Mouse (Mus musculus): Measurements from ENCODE around the gene Cit. TPM values are rescaled to one million over a fixed set of nuclear protein-coding genes. Genes with fewer than 3 reads are reported as not detected.

Gene Cit
- total and polyA plus RNA-seq, 3 experiments: 21.5 to 32.9 (median 24.1) TPM

DNA sequence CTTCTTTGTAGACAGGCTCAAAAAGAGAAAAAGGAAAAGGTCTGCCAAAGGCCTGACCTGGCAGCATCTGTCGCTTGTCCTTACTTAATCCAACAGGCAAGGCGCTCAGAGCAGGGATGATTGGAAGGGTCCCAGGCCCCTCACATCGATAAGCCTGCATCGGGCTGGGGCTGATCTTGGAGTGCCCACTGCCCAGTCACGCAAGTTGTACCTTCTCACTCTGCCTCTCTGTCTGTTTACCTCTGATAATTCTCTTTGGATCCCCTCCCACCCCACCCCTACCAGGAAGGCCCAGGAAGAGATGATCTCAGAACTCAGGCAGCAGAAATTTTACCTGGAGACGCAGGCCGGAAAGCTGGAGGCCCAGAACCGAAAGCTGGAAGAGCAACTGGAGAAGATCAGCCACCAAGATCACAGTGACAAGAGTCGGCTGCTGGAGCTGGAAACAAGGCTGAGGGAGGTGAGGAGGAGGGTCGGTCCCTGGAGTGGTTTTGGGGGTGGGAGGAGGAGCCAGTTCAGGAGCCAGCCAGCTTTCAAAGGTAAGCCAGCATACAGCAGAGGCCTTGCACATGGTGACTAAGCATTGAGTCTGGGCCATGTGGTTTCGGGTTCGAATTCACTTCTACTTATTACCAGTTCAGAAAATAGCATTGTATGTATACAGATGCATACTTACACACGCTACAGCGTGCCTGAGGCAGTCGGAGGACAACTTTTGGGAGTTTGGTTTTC lies 102.7 kb downstream of the Cit start:
- no peak overlapping the region for H3K27ac ChIP-seq (ENCODE audit: control insufficient read depth, low read depth, low read length)
- peaks cover 6 to 21% of the 10 kb centered on the region in 2 experiments; a peak in 3 of 4 replicates for H3K4me1 ChIP-seq (ENCODE audit: control insufficient read depth in 1 of 2, insufficient read depth in 2 of 2, low read length in 2 of 2)
- DNase-seq (ENCODE audit: low read depth, low spot score): no peak
- H3K36me3 ChIP-seq (ENCODE audit: control insufficient read depth in 1 of 2, insufficient read depth in 2 of 2, low read length in 2 of 2): peaks cover 15 to 21% of the 10 kb centered on the region in 2 experiments
- no peak for TF ChIP-seq JUND (IDR thresholded peaks at IDR 0.05; ENCODE audit: low read depth, low read length)
- TF ChIP-seq TAL1 (IDR thresholded peaks at IDR 0.05; ENCODE audit: low read length): no peak
- no peak for TF ChIP-seq EP300 (IDR thresholded peaks at IDR 0.05; ENCODE audit: low read depth in 1 of 2, low read length in 2 of 2)
- no peak for TF ChIP-seq SMC3 (IDR thresholded peaks at IDR 0.05; ENCODE audit: low read depth, low read length)
- TF ChIP-seq POLR2AphosphoS5 (IDR thresholded peaks at IDR 0.05; ENCODE audit: borderline replicate concordance, low read depth, low read length): no peak
- TF ChIP-seq ZKSCAN1 (IDR thresholded peaks at IDR 0.05; ENCODE audit: low read depth, low read length): no peak
- TF ChIP-seq RCOR1 (IDR thresholded peaks at IDR 0.05; ENCODE audit: low read depth, low read length): no peak
- TF ChIP-seq ETS1 (IDR thresholded peaks at IDR 0.05; ENCODE audit: low read depth, low read length): no peak
- no peak for TF ChIP-seq TCF12 (IDR thresholded peaks at IDR 0.05; ENCODE audit: low read depth, low read length)
- TF ChIP-seq MYC (IDR thresholded peaks at IDR 0.05; ENCODE audit: low read depth, low read length): no peak
- TF ChIP-seq BHLHE40 (IDR thresholded peaks at IDR 0.05; ENCODE audit: borderline replicate concordance, low read depth, low read length): no peak
- H3K9ac ChIP-seq (ENCODE audit: control insufficient read depth, low read depth, low read length, poor library complexity, severe bottlenecking): no peak overlapping the region
- no peak overlapping the region for H3K4me3 ChIP-seq (ENCODE audit: control insufficient read depth in 1 of 2, insufficient read depth in 1 of 2, low read depth in 2 of 2, low read length in 2 of 2)
- no peaks in the 10 kb centered on the region for H3K9me3 ChIP-seq (replicated peaks; ENCODE audit: insufficient read depth, low read length)
- H3K79me2 ChIP-seq (ENCODE audit: control insufficient read depth, insufficient read depth, low read length, poor library complexity): no peaks in the 10 kb centered on the region
- H3K27me3 ChIP-seq (ENCODE audit: control insufficient read depth in 1 of 2, insufficient read depth in 2 of 2, low read length in 2 of 2): no peaks in the 10 kb centered on the region

DNA sequence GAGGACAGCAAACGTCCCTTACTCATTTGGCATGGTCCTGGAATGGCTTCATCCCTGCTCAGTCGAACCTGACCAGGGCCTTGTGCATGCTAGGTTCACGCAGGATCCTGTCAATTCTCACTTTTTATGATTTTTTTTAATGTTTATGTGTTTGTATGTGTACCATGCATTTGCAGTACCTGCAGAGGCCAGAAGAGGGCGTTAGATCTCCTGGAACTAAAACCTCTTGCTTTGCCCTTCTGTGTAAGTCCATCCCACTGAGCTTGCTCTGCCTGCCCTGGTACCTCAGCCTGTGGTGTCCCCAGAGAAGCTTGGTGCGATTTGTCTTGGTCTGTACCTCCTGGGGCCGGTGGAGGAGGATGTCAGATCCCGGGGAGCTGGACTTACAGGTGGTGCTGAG lies 105.9 kb downstream of the Cit start:
- H3K9me3 ChIP-seq (replicated peaks; ENCODE audit: insufficient read depth, low read length): no peaks in the 10 kb centered on the region
- no peak overlapping the region for H3K27ac ChIP-seq (ENCODE audit: control insufficient read depth, low read depth, low read length)

More for the DNA sequence above, 105.9 kb downstream of the Cit start:
- Histone ChIP-seq H3K4me3 (ENCODE audit: control insufficient read depth in 1 of 2, insufficient read depth in 1 of 2, low read depth in 2 of 2, low read length in 2 of 2) (no peak overlapping the region), H3K4me1 (ENCODE audit: control insufficient read depth in 1 of 2, insufficient read depth in 2 of 2, low read length in 2 of 2) (peaks cover 0 to 3% of the 10 kb centered on the region in 2 experiments; a peak in 1 of 4 replicates), H3K27me3 (ENCODE audit: control insufficient read depth in 1 of 2, insufficient read depth in 2 of 2, low read length in 2 of 2) (no peaks in the 10 kb centered on the region), H3K9ac (ENCODE audit: control insufficient read depth, low read depth, low read length, poor library complexity, severe bottlenecking) (no peak overlapping the region), H3K36me3 (ENCODE audit: control insufficient read depth in 1 of 2, insufficient read depth in 2 of 2, low read length in 2 of 2) (peaks cover 3 to 21% of the 10 kb centered on the region in 2 experiments; a peak in 3 of 4 replicates), H3K79me2 (ENCODE audit: control insufficient read depth, insufficient read depth, low read length, poor library complexity) (no peaks in the 10 kb centered on the region)
- no peak for TF ChIP-seq E2F4 (IDR thresholded peaks at IDR 0.05; ENCODE audit: borderline replicate concordance, low read depth, low read length)
- no peak for TF ChIP-seq POLR2AphosphoS2 (IDR thresholded peaks at IDR 0.05; ENCODE audit: low read length)
- TF ChIP-seq MAZ (IDR thresholded peaks at IDR 0.05; ENCODE audit: low read depth, low read length): no peak
- TF ChIP-seq TAL1 (IDR thresholded peaks at IDR 0.05; ENCODE audit: low read length): no peak
- TF ChIP-seq MYC (IDR thresholded peaks at IDR 0.05; ENCODE audit: low read depth, low read length): no peak
- no peak for TF ChIP-seq POLR2AphosphoS5 (IDR thresholded peaks at IDR 0.05; ENCODE audit: borderline replicate concordance, low read depth, low read length)
- peak in 2 of 3 experiments; percentile 12 to 46; a peak in 3 of 6 replicates for TF ChIP-seq CTCF (IDR thresholded peaks at IDR 0.05 in 2 of 3, conservative IDR thresholded peaks at IDR 0.05 in 1 of 3; ENCODE audit: control insufficient read depth in 1 of 3, insufficient read depth in 1 of 3, low read depth in 2 of 3, low read length in 3 of 3, poor library complexity in 1 of 3, severe bottlenecking in 1 of 3)
- TF ChIP-seq ZMIZ1 (IDR thresholded peaks at IDR 0.05; ENCODE audit: low read depth, low read length): no peak
- no peak for DNase-seq (ENCODE audit: low read depth, low spot score)

All from MEL (cell line).